Mouse (Mus musculus): ENCODE measurements around the gene Celf6. TPM values are rescaled to one million over a fixed set of nuclear protein-coding genes. Genes with fewer than 3 reads are reported as not detected.
A peak's percentile ranks its signal among the peaks of the same experiment; 100 is the strongest.

Gene Celf6
- total RNA-seq (2021): not detected
- long read RNA-seq, experiment 1, partial matches to known transcripts: 0 of 1 reads
- long read RNA-seq, experiment 1, other reads (novel, unspliced or antisense): 1 of 1 reads
- long read RNA-seq, experiment 2: 0 reads

- peak; percentile 78 for DNase-seq
These were observed at the start of gene Celf6 for GRCm38 (mm10) chr9:59577844-59578504. Gene Celf6, plus strand, starts transcription at chr9:59577917.

- DNase-seq: no peak
These were observed 49.4 kb upstream of the Celf6 start for GRCm38 (mm10) chr9:59528274-59528673.

- DNase-seq: no peak
These were observed 46.1 kb upstream of the Celf6 start for GRCm38 (mm10) chr9:59531645-59532044.

GRCm38 (mm10) chr9:59533422-59533821 is 44.3 kb upstream of the Celf6 start:
- DNase-seq: no peak

GRCm38 (mm10) chr9:59533889-59534288 is 43.8 kb upstream of the Celf6 start:
- DNase-seq: peak; percentile 72

- peak; percentile 30 for DNase-seq
These were observed 40.1 kb upstream of the Celf6 start for GRCm38 (mm10) chr9:59537651-59538050.

- DNase-seq: peak; percentile 81
These were observed 38.1 kb upstream of the Celf6 start, which contains the start of the genes Hexa and Tmem202 for GRCm38 (mm10) chr9:59539441-59540137. Gene Hexa, plus strand, starts transcription at chr9:59539540. Gene Tmem202, minus strand, starts transcription at chr9:59539847.

GRCm38 (mm10) chr9:59541617-59542016 is 36.1 kb upstream of the Celf6 start:
- no peak for DNase-seq

- no peak for DNase-seq
These were observed 34.9 kb upstream of the Celf6 start for GRCm38 (mm10) chr9:59542766-59543324.

- DNase-seq: no peak
These were observed 33.0 kb upstream of the Celf6 start for GRCm38 (mm10) chr9:59544739-59545138.

- no peak for DNase-seq
These were observed 29.8 kb upstream of the Celf6 start for GRCm38 (mm10) chr9:59547869-59548268.

GRCm38 (mm10) chr9:59548961-59549487 is 28.7 kb upstream of the Celf6 start:
- no peak for DNase-seq

- DNase-seq: no peak
These were observed 27.6 kb upstream of the Celf6 start for GRCm38 (mm10) chr9:59550077-59550476.

- no peak for DNase-seq
These were observed 26.7 kb upstream of the Celf6 start for GRCm38 (mm10) chr9:59551017-59551416.

- peak; percentile 49 for DNase-seq
These were observed 26.1 kb upstream of the Celf6 start for GRCm38 (mm10) chr9:59551620-59552031.

GRCm38 (mm10) chr9:59552610-59553009 is 25.1 kb upstream of the Celf6 start:
- no peak for DNase-seq

GRCm38 (mm10) chr9:59553719-59554118 is 24.0 kb upstream of the Celf6 start:
- no peak for DNase-seq

- DNase-seq: peak; percentile 71
These were observed 12.1 kb upstream of the Celf6 start for GRCm38 (mm10) chr9:59565600-59565999.

GRCm38 (mm10) chr9:59567111-59567510 is 10.6 kb upstream of the Celf6 start:
- DNase-seq: no peak

GRCm38 (mm10) chr9:59571852-59572251 is 5.9 kb upstream of the Celf6 start:
- no peak for DNase-seq

GRCm38 (mm10) chr9:59577401-59577800 is 316 bp upstream of the Celf6 start:
- no peak for DNase-seq

- no peak for DNase-seq
These were observed 769 bp downstream of the Celf6 start for GRCm38 (mm10) chr9:59578505-59578867.

GRCm38 (mm10) chr9:59584871-59585308 is 7.2 kb downstream of the Celf6 start:
- DNase-seq: peak; percentile 52

Data from gastrocnemius, postnatal 25 days (tissue).